Mouse (Mus musculus) intestine, embryonic 15.5 days (tissue): ENCODE measurements around the gene Sh3d21. TPM values are rescaled to one million over a fixed set of nuclear protein-coding genes. Genes with fewer than 3 reads are reported as not detected.

ENCODE experiments used
- ATAC-seq: fragments of 200-750 bp; cut with Nextera tagmentation; 2 replicates; pipeline ENCODE4 v1.8.0; 2017; ENCODE audit warnings: moderate TSS enrichment, moderate library complexity
- H3K27ac ChIP-seq: fragments of 300-500 bp; sonication (generic); 2 replicates; pipeline ENCODE4 v1.5.1; 2015; ENCODE audit warnings: mild to moderate bottlenecking, inconsistent platforms
- H3K27me3 ChIP-seq: fragments of 300-500 bp; sonication (generic); replicated peaks from 2 replicates; pipeline ENCODE4 v1.6.1; 2015; ENCODE audit warnings: inconsistent platforms
- H3K36me3 ChIP-seq: fragments of 300-500 bp; sonication (generic); 2 replicates; pipeline ENCODE4 v1.6.1; 2015; ENCODE audit warnings: inconsistent platforms
- H3K4me1 ChIP-seq: fragments of 300-500 bp; sonication (generic); replicated peaks from 2 replicates; pipeline ENCODE4 v1.6.1; 2015; ENCODE audit warnings: inconsistent platforms
- H3K4me2 ChIP-seq: fragments of 300-500 bp; sonication (generic); replicated peaks from 2 replicates; pipeline ENCODE4 v1.6.1; 2015; ENCODE audit warnings: mild to moderate bottlenecking, inconsistent platforms
- H3K4me3 ChIP-seq: fragments of 300-500 bp; sonication (generic); replicated peaks from 2 replicates; pipeline ENCODE4 v1.5.1; 2015; ENCODE audit warnings: inconsistent platforms
- H3K9ac ChIP-seq: fragments of 300-500 bp; sonication (generic); 2 replicates; pipeline ENCODE4 v1.6.1; 2015; ENCODE audit warnings: inconsistent platforms
- H3K9me3 ChIP-seq: fragments of 300-500 bp; sonication (generic); 2 replicates; pipeline ENCODE4 v1.6.1; 2016; ENCODE audit warnings: inconsistent platforms
- WGBS: fragments of 180-500 bp; shearing (Covaris S2); methylation state at CpG from one replicate; pipeline ENCODE4 v1.1.7; 2015; 5-methylcytosine and 5-hydroxymethylcytosine counted together
- polyA plus RNA-seq: library from polyadenylated mRNA; unstranded; fragments of >200 nt; fragmentation: Nextera tagmentation; extraction: Ambion mirVana; gene quantifications from 2 replicates; pipeline ENCODE4 v1.2.1, GENCODE M21; 2015

Gene Sh3d21
- polyA plus RNA-seq, 1 experiment from 2014 or later: 12.9 TPM

DNA sequence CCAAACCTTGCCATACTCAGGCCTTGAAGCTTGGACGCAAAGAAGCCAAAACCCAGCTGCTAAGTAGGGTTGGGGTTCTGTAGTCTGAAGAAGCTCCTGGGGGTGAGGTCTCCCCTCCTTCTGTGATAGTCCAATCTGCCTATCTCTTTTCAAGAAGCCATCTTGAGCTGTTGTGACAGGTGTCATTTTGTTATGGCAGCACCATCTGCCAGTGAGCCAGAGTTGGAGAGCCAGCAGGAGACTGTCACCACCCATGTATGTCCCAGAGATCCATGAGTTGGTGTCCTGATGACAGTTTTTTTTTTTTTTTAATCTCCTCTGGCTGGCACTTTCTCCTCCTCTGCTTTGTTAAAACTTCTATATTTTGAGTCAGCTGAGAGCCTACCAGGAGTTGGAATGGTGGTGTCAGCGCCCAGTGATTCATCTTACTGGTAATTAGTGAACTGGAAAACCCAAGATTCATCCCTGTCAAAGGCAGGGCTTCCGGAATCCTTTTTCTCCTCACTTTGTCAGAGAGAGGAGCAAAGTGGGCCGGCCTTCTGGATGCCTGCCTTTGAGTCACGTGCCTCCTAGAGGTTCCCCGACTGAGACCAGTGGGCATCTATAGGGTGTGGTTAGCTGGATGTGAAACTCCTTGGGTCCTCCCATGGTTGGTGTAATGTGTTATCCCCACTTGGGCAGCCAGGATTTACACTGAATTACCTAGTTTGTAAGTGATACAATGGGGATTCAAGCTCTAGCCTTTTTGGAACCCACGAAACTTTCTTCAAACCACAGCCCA, 61.0 kb downstream of the Sh3d21 start:
- Histone ChIP-seq H3K4me1 (peaks cover 30% of the 10 kb centered on the region), H3K4me3 (no peak overlapping the region), H3K36me3 (no peaks in the 10 kb centered on the region), H3K9me3 (no peaks in the 10 kb centered on the region), H3K4me2 (peak overlapping the region; percentile 77), H3K9ac (0 out of 2 replicates have a peak overlapping the region, but pooled peaks have one; percentile 30), H3K27me3 (no peaks in the 10 kb centered on the region), H3K27ac (peak overlapping the region; percentile 91)
- ATAC-seq: no peak
- 50% methylated on average over 7 of the region's 7 CpGs for WGBS

DNA sequence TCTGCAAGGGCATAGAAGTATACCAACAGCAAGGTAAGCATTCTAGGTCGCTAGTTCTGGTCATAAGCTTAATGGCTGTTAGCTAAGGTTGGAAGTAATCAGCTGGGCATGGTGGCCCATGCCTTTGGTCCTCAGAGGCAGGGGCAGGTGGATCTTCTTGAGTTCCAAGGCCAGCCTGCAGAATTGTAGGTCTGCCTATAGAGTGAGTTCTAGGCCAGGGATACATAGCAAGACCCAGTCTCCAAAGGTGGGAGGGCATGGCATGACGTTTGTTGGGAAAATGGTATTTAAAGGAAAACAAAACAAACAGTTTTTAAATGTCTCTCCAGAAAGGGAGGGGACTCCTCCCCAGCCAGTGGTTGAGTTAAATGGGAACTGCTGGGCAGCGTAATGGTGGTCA, 62.5 kb downstream of the Sh3d21 start:
- no peaks in the 10 kb centered on the region for H3K36me3 ChIP-seq
- 87% methylated on average over 3 of the region's 3 CpGs for WGBS
- ATAC-seq: no peak

More for the DNA sequence above, 62.5 kb downstream of the Sh3d21 start:
- Histone ChIP-seq H3K4me3 (no peak overlapping the region), H3K4me2 (no peak overlapping the region), H3K4me1 (peaks cover 32% of the 10 kb centered on the region), H3K27me3 (no peaks in the 10 kb centered on the region), H3K9ac (no peak overlapping the region), H3K9me3 (no peaks in the 10 kb centered on the region), H3K27ac (no peak overlapping the region)

Other genes starting within 250 kb of the Sh3d21 start
- 0.85 and 1.1 TPM in 2 replicates for gene Csf3r, start 138.9 kb downstream of the Sh3d21 start, polyA plus RNA-seq
- 142 and 166 TPM in 2 replicates for gene Mrps15, start 116.6 kb downstream of the Sh3d21 start, polyA plus RNA-seq
- 8.9 and 11.0 TPM in 2 replicates for gene Oscp1, start 104.9 kb downstream of the Sh3d21 start, polyA plus RNA-seq
- gene Lsm10, start 66.9 kb downstream of the Sh3d21 start, polyA plus RNA-seq: 55.3 TPM in 2 replicates
- 29.5 and 32.1 TPM in 2 replicates for gene Stk40, start 59.5 kb downstream of the Sh3d21 start, polyA plus RNA-seq
- 41.8 and 44.6 TPM in 2 replicates for gene Eva1b, start 15.7 kb downstream of the Sh3d21 start, polyA plus RNA-seq
- 172 and 202 TPM in 2 replicates for gene Thrap3, start 39.3 kb upstream of the Sh3d21 start, polyA plus RNA-seq
- gene Map7d1, start 92.9 kb upstream of the Sh3d21 start, polyA plus RNA-seq: 26.7 and 27.6 TPM in 2 replicates
- gene Trappc3, start 98.8 kb upstream of the Sh3d21 start, polyA plus RNA-seq: 94.2 and 99.7 TPM in 2 replicates
- 7.1 and 8.2 TPM in 2 replicates for gene Col8a2, start 123.3 kb upstream of the Sh3d21 start, polyA plus RNA-seq
- gene Adprhl2, start 158.2 kb upstream of the Sh3d21 start, polyA plus RNA-seq: 55.4 and 60.7 TPM in 2 replicates
- gene Tekt2, start 162.2 kb upstream of the Sh3d21 start, polyA plus RNA-seq: 7.1 and 7.4 TPM in 2 replicates